Mouse (Mus musculus) embryonic stem cell, embryonic (primary cell): ENCODE measurements around the gene Grhl1.

ENCODE experiments used
- CTCF ChIA-PET, 4 experiments: fragments of 300-600 bp in 2 of 4; fragments of 350-600 bp in 2 of 4; sonication (Branson Sonifier 250); formaldehyde crosslinking; loops; one replicate each; lab custom pipeline; 2022; ENCODE audit warnings: inconsistent platforms in 2 of 4; lab: Charles Lee
- POLR2A ChIA-PET, 4 experiments: fragments of 300-600 bp in 2 of 4; fragments of 350-600 bp in 2 of 4; sonication (Branson Sonifier 250); formaldehyde crosslinking; loops; one replicate each; lab custom pipeline; 2022; ENCODE audit warnings: antibody characterized with exemption in 4 of 4, inconsistent platforms in 1 of 4; lab: Charles Lee

Grhl1 gene

DNA sequence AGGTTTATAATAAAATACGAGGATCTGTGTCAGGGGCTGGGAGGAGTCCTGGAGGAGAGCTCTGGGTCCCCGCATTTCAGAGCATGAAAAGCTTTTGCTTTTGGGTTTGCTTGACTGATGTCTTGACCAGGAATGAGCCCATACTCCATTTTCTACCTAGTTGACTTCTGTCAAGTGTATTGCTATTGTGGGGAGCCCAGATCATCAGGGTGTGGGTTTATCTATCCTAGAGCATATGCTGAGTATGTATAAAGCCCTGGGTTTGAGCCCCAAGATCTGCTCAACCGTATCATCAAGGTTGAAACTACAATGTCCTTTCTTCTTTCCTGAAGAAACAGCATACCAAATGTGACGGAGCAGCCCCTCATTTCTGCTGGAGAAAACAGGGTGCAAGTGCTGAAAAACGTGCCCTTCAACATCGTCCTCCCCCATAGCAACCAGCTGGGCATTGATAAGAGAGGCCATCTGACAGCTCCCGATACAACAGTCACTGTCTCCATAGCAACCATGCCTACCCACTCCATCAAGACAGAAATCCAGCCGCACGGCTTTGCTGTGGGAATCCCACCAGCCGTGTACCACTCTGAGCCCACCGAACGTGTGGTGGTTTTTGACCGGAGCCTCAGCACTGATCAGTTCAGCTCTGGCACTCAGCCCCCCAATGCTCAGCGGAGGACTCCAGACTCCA is 9.1 kb downstream of the Grhl1 start:
- POLR2A ChIA-PET: interaction anchor here in 3 of 4 experiments (0.6 to 2.3 kb wide), 8 partner anchors 9 to 252 kb away, joined by 3 to 11 read pairs (median 3); partner anchors contain the start of gene Grhl1 (in 3 of the 3)
- CTCF ChIA-PET: interaction anchor here in 3 of 4 experiments (0.7 to 1.5 kb wide), 4 partner anchors 20 to 23 kb away, joined by 3 to 4 read pairs (median 4); no protein-coding TSS in a partner anchor

DNA sequence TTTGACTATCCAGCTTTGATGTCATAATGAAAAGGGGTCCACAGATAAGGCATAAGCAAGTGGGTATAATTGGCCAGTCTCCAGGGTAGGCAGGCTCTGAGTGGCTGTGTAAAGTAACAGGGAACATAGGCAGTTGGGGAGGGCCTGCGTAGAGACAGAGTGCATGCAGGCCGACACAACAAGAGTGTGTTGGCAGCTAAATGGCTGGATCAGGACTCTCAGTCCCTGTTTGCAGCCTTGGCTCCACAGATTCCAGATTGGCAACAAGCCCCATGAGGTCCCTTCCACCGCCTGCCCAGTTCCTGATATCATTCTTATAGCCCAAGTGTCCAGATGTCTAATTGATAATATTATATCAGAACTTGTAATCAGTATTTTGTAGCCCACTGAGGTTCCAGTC is 11.6 kb downstream of the Grhl1 start:
- ChIA-PET POLR2A (interaction anchor here in 1 of 4 experiments (0.7 to 1.4 kb wide), 2 partner anchors 12 to 77 kb away, joined by 3 to 5 read pairs; partner anchors contain the start of gene Grhl1), CTCF (no interaction called here)

GRCm38 (mm10) chr12:24584835-24585234 is 12.8 kb downstream of the Grhl1 start:
- ChIA-PET CTCF (interaction anchor here in 1 of 4 experiments (0.9 to 1.8 kb wide), 2 partner anchors 16 to 112 kb away, joined by 3 to 8 read pairs; no protein-coding TSS in a partner anchor), POLR2A (interaction anchor here in 2 of 4 experiments (1.2 to 1.3 kb wide), 3 partner anchors 13 to 514 kb away, joined by 3 to 7 read pairs (median 3); partner anchors contain the start of gene Grhl1 (in 1 of the 2))

DNA sequence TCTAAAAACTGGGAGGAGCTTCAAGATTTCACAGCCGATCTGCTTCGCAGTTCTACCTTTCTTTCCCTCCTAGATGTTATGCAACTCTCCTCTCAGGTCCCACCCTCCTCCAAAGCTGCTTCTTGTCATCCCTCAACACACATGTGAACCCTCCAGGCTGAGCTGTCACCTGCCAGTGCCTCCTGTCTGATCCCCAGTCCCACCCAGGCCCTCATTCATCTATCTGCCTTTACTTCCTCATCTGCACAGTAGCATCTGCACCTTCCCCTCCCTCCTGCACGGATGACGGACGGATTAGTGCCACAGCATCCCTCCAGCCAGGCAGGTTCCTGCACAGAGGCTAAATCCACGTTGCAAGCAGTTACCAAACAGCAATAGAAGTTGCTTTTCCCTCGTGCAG is 14.1 kb downstream of the Grhl1 start:
- POLR2A ChIA-PET: interaction anchor here in 2 of 4 experiments (0.8 to 1.7 kb wide), 3 partner anchors 14 to 121 kb away, joined by 3 to 5 read pairs (median 4); partner anchors contain the start of gene Grhl1 (in 1 of the 2)
- CTCF ChIA-PET: no interaction called here

GRCm38 (mm10) chr12:24590371-24590770 is 18.3 kb downstream of the Grhl1 start:
- ChIA-PET CTCF (interaction anchor here in 3 of 4 experiments (0.8 to 1.4 kb wide), 3 partner anchors 10 to 11 kb away, joined by 4 to 5 read pairs (median 5); no protein-coding TSS in a partner anchor), POLR2A (interaction anchor here in 3 of 4 experiments (0.6 to 2.3 kb wide), 4 partner anchors 10 to 94 kb away, joined by 3 to 7 read pairs (median 3); partner anchors contain the start of gene Grhl1 (in 2 of the 3))

GRCm38 (mm10) chr12:24592055-24592454 is 20.0 kb downstream of the Grhl1 start:
- CTCF ChIA-PET: interaction anchor here in 2 of 4 experiments (1.0 to 1.3 kb wide), 2 partner anchors 9 to 11 kb away, joined by 4 read pairs; no protein-coding TSS in a partner anchor
- POLR2A ChIA-PET: interaction anchor here in 2 of 4 experiments (0.8 to 1.5 kb wide), 3 partner anchors 14 to 115 kb away, joined by 3 read pairs; partner anchors contain the start of gene Klf11 (in 1 of the 2)

DNA sequence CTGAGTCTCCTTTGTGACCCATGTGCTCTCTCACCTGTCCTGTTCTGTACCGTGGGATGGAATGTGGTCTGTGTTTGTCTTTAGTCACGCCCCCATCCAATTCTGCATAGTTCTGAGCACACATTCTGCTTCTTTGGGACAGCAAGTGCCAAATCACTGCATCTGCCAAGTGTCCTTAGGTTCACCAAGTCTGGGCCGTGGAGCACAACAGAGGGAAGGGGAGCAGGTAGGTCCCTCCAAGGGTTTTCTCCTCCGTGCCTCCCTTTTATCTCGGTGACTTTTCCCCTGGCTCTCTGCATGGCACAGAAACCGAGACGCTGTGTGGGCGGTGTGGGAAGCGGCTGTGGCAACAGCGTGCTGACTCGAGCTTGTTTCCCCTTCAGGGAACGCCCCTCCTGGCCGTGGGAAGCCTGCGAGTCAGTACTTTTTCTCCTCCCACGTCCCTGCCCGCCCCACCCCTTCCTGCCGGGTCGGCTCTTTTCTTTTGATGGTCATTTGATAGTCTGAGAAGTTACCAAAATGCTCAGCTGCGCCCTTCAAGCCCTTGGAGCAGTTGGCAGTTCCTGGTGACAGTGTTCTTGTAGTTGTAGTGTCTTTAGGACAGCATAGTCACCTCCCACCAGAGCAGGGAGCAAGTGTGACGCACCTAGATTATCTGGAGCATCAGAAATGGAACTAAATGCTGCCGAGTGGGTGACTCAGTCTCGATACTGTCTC is 21.0 kb downstream of the Grhl1 start:
- POLR2A ChIA-PET: interaction anchor here in 2 of 4 experiments (0.6 to 1.7 kb wide), 11 partner anchors 12 to 115 kb away, joined by 3 to 9 read pairs (median 3); partner anchors contain the start of genes Grhl1 (in 2 of the 2), Klf11 (in 2 of the 2) and Rrm2 (in 1 of the 2)
- CTCF ChIA-PET: interaction anchor here in 3 of 4 experiments (0.9 to 1.3 kb wide), 4 partner anchors 8 to 122 kb away, joined by 3 to 4 read pairs (median 4); no protein-coding TSS in a partner anchor

DNA sequence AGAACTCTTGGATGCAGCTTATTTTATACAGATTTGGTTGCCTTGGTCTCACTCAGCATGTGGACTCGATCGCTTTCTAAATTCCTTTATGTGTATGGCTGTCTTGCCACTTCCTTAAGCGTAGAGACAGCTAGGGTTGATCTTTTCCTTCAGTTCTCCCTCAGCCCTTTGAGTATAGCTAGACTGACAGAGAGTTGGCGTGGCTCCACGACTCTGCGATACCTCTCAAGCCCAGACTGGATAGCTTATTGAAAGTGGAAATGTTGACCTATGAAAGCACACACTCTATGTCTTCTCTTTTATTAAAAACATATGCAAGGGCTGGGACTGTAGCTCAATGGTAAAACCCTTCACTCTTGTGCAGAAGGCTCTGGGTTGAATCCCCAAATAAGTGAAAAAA is 25.3 kb downstream of the Grhl1 start:
- ChIA-PET CTCF (interaction anchor here in 1 of 4 experiments (0.9 kb wide), 1 partner anchor 126 kb away, joined by 3 read pairs; no protein-coding TSS in a partner anchor), POLR2A (interaction anchor here in 1 of 4 experiments (1.3 kb wide), 1 partner anchor 37 kb away, joined by 3 read pairs; no protein-coding TSS in a partner anchor)

DNA sequence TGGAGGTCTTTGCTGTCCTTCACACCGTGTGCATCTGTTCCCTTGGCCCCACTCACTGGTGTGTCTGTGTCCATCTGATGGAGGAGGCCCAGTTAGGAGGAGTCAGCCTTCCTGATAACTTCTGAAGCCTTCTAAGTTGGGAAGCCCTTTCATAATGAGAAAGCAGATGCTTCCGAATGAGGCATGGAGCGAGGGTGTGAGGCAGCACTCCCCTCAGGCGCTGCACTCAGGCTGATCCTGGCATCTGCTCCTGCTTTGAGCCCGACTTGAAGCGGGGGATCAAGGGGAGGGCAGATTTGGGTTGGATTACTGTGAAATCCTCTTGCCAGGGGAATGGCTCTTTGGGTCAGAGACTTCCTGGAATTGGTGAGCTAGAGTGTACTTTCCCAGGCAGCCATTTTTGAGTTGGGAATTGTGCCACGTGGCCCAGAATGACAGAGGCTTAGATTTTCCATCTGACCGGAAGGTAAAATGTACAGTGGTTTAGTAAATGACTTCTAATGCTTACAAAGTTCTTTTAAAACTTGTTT is 27.3 kb downstream of the Grhl1 start:
- CTCF ChIA-PET: interaction anchor here in 2 of 4 experiments (1.2 to 3.9 kb wide), 2 partner anchors 128 to 130 kb away, joined by 3 to 98 read pairs; no protein-coding TSS in a partner anchor
- POLR2A ChIA-PET: interaction anchor here in 1 of 4 experiments (1.0 to 1.4 kb wide), 3 partner anchors 18 to 53 kb away, joined by 3 to 6 read pairs (median 3); no protein-coding TSS in a partner anchor

DNA sequence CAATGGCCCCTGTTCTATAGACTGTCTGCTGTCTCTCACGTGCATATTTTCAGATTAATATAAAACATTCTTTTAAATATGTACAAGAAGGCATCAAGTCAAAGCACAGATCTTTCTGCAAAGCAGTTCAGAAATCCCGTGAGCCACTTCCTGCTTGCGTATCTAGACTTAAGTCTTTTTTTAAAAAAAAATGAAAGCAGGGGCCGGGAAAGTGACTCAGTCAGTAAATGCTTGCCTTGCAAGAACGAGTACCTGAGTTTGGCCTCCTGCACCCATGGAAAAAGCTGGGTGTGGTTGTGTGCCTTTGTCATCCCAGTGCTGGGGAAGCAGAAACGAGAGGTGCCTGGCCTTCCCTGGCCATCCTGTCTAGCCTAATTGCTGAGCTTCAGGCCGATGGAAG is 28.0 kb downstream of the Grhl1 start:
- ChIA-PET CTCF (interaction anchor here (0.6 to 3.9 kb wide), 41 partner anchors 8 to 375 kb away, joined by 3 to 98 read pairs (median 4); partner anchors contain the start of genes Grhl1 (in 1 of the 4), Kidins220 (in 1 of the 4), Klf11 (in 1 of the 4) and Rrm2 (in 1 of the 4)), POLR2A (interaction anchor here in 2 of 4 experiments (1.0 to 2.1 kb wide), 7 partner anchors 11 to 333 kb away, joined by 3 to 9 read pairs (median 3); partner anchors contain the start of gene Klf11 (in 1 of the 2))

- CTCF ChIA-PET: interaction anchor here (0.5 to 3.9 kb wide), 69 partner anchors 8 to 1316 kb away, joined by 3 to 98 read pairs (median 4); partner anchors contain the start of genes Grhl1 (in 2 of the 4), Rrm2 (in 2 of the 4), Kidins220 (in 1 of the 4) and Klf11 (in 1 of the 4)
Measured at GRCm38 (mm10) chr12:24600806-24601205, 28.7 kb downstream of the Grhl1 start.

DNA sequence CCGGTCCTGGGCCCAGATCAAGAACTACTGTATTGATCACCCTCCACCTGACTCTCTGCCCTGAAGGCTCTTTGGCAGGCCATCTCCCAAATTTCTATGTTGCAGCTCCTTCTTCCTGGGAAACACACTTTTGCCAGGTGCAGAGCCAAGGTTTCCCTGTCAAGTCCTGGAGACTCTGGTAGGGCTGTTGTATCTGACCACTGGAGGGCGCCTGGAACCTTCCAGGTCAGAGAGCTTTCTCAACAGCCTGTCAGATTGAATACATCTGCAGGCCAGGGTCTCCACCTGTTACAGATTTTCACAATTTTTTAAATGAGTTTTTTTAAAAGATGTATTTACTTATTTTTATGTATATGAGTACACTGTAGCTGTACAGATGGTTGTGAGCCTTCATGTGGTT is 31.2 kb downstream of the Grhl1 start:
- POLR2A ChIA-PET: interaction anchor here in 2 of 4 experiments (1.0 to 3.5 kb wide), 6 partner anchors 12 to 94 kb away, joined by 3 to 13 read pairs (median 4); partner anchors contain the start of genes Grhl1 (in 1 of the 2) and Klf11 (in 1 of the 2)
- CTCF ChIA-PET: interaction anchor here (0.5 to 3.8 kb wide), 47 partner anchors 8 to 345 kb away, joined by 3 to 37 read pairs (median 4); partner anchors contain the start of genes Rrm2 (in 1 of the 4) and Taf1b (in 1 of the 4)

More at GRCm38 (mm10) chr12:24600806-24601205, 28.7 kb downstream of the Grhl1 start:
- POLR2A ChIA-PET: interaction anchor here in 3 of 4 experiments (0.6 to 2.1 kb wide), 25 partner anchors 10 to 332 kb away, joined by 3 to 11 read pairs (median 4); partner anchors contain the start of genes Klf11 (in 2 of the 3), Grhl1 (in 1 of the 3) and Rrm2 (in 1 of the 3)

DNA sequence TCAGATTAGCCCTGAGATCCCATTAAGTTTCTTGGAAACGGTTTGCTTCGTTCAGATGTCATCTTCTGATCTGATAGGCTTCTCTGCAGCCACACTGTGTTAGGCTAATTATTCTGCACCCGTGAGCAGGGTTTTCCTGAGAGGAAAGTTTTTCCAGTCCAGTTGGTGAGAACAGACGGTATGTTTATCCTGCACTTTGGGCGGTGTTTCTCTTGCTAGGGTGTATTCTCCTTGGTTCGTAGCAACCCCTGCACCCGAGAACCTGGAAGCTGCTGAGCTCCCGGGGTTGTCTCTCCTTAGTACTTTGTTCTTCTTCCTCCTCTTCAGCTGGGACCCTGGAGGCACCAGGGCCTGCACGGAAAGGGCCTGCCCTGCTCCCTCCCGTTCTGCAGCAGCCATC is 34.1 kb downstream of the Grhl1 start:
- ChIA-PET CTCF (interaction anchor here in 1 of 4 experiments (1.0 kb wide), 1 partner anchor 91 kb away, joined by 3 read pairs; no protein-coding TSS in a partner anchor), POLR2A (no interaction called here)

DNA sequence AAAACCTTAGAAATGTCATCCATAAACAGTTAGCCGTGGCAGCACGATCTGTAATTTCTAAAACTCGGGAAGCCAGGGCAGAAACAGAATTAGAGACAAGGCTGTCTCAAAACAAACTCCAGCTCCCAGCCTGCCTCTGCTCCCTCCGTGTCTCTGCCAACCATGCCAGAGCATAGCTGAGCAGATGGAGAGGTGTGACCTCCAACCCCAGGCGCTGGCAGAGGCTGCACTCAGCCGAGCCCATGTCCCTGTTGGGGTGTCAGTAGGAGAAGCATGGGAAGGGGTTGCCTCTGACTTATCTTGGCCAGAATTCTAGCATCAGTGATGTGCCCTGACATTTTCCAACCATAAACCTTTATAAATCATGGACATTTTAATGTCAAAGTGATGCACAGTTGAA is 40.5 kb downstream of the Grhl1 start:
- POLR2A ChIA-PET: no interaction called here
- CTCF ChIA-PET: interaction anchor here in 1 of 4 experiments (1.7 kb wide), 1 partner anchor 10 kb away, joined by 9 read pairs; no protein-coding TSS in a partner anchor

GRCm38 (mm10) chr12:24614452-24615075 is 42.5 kb downstream of the Grhl1 start:
- POLR2A ChIA-PET: interaction anchor here in 2 of 4 experiments (0.9 to 1.7 kb wide), 3 partner anchors 12 to 93 kb away, joined by 3 to 4 read pairs (median 4); no protein-coding TSS in a partner anchor
- CTCF ChIA-PET: interaction anchor here in 3 of 4 experiments (1.0 to 1.8 kb wide), 5 partner anchors 14 to 143 kb away, joined by 3 to 10 read pairs (median 4); no protein-coding TSS in a partner anchor

GRCm38 (mm10) chr12:24615140-24615539 is 43.1 kb downstream of the Grhl1 start:
- ChIA-PET POLR2A (interaction anchor here in 2 of 4 experiments (0.7 to 2.4 kb wide), 9 partner anchors 9 to 92 kb away, joined by 3 to 7 read pairs (median 4); no protein-coding TSS in a partner anchor), CTCF (interaction anchor here in 3 of 4 experiments (0.7 to 1.8 kb wide), 7 partner anchors 10 to 144 kb away, joined by 3 to 10 read pairs (median 4); no protein-coding TSS in a partner anchor)
